Mouse (Mus musculus) layer of hippocampus, adult 8-10 months (tissue): ENCODE results near the gene 1700093K21Rik. TPM values are rescaled to one million over a fixed set of nuclear protein-coding genes. Genes with fewer than 3 reads are reported as not detected.
"Not testable (repeated sequence)": the region's sequence is repeated elsewhere in the genome, so short reads cannot be mapped to it uniquely, and the experiment has no call there.

Source experiments
- DNase-seq, 2 experiments: peaks; one replicate each; pipeline ENCODE4 v3.0.0; 2022; ENCODE audit warnings: low spot score in 2 of 2
- microRNA-seq, 2 experiments: library from miRNA; unstranded; fragments of <30 nt; microRNA quantifications; one replicate each; pipeline ENCODE4 v1.2.0; 2022
- total RNA-seq, 4 experiments: library from RNA; stranded (reverse); gene quantifications; 2 replicates each; pipeline ENCODE4 v1.2.4; 2022

Gene 1700093K21Rik
- under 1 TPM in 1 of 4 experiments, not detected in 3; 0.77 TPM for total RNA-seq

GRCm38 (mm10) chr11:23520473-23521205, at the start of gene 1700093K21Rik:
Gene 1700093K21Rik (minus strand): TSS chr11:23521155.
- peak; percentile 27 to 34 for DNase-seq

GRCm38 (mm10) chr11:23570130-23570529, 49.2 kb upstream of the 1700093K21Rik start:
- no peak for DNase-seq

GRCm38 (mm10) chr11:23565761-23566160, 44.8 kb upstream of the 1700093K21Rik start:
- peak; percentile 70 to 89 for DNase-seq

GRCm38 (mm10) chr11:23557039-23557630, 36.2 kb upstream of the 1700093K21Rik start:
- DNase-seq = no peak

GRCm38 (mm10) chr11:23537446-23537845, 16.5 kb upstream of the 1700093K21Rik start:
- DNase-seq = no peak

GRCm38 (mm10) chr11:23518981-23519380, 2.0 kb downstream of the 1700093K21Rik start:
- no peak for DNase-seq

GRCm38 (mm10) chr11:23515315-23515714, 5.6 kb downstream of the 1700093K21Rik start:
- no peak for DNase-seq

GRCm38 (mm10) chr11:23514785-23515184, 6.2 kb downstream of the 1700093K21Rik start:
- not testable (repeated sequence) for DNase-seq

- not testable (repeated sequence) for DNase-seq
These were observed 16.2 kb downstream of the 1700093K21Rik start for GRCm38 (mm10) chr11:23504801-23505200.

GRCm38 (mm10) chr11:23498609-23499008, 22.3 kb downstream of the 1700093K21Rik start:
- DNase-seq = no peak

- peak; percentile 92 to 93 for DNase-seq
These were observed 23.0 kb downstream of the 1700093K21Rik start, which contains the start of gene Ahsa2 for GRCm38 (mm10) chr11:23497718-23498509. Gene Ahsa2 (minus strand): TSS chr11:23498030.

- peak; percentile 47 to 64 for DNase-seq
These were observed 23.6 kb downstream of the 1700093K21Rik start for GRCm38 (mm10) chr11:23497335-23497717.

GRCm38 (mm10) chr11:23496661-23497060, 24.3 kb downstream of the 1700093K21Rik start:
- peak in 1 of 2 experiments; percentile 13 for DNase-seq

- no peak for DNase-seq
These were observed 25.7 kb downstream of the 1700093K21Rik start for GRCm38 (mm10) chr11:23495231-23495630.

- no peak for DNase-seq
These were observed 28.7 kb downstream of the 1700093K21Rik start for GRCm38 (mm10) chr11:23492048-23492790.

- no peak for DNase-seq
These were observed 31.0 kb downstream of the 1700093K21Rik start for GRCm38 (mm10) chr11:23489955-23490354.

Small RNA genes within 50 kb of the gene (microRNA-seq; reads per million reads assigned to microRNA genes)
- gene Gm47279 = 0 reads per million in 2 experiments

Other genes with a start within 250 kb of the 1700093K21Rik start
- 10 to 100 TPM; 79.2 to 95.1 (median 91.7) TPM for gene Usp34, start 214.3 kb downstream of the 1700093K21Rik start, total RNA-seq
- gene Ahsa2, start 23.1 kb downstream of the 1700093K21Rik start, total RNA-seq = 10 to 100 TPM; 40.8 to 55.9 (median 48.0) TPM
- gene 0610010F05Rik, start 112.5 kb upstream of the 1700093K21Rik start, total RNA-seq = 10 to 100 TPM; 28.6 to 31.1 (median 30.5) TPM
- gene Pus10, start 144.5 kb upstream of the 1700093K21Rik start, total RNA-seq = 10 to 100 TPM; 18.1 to 22.4 (median 20.3) TPM
- gene Pex13, start 144.8 kb upstream of the 1700093K21Rik start, total RNA-seq = 10 to 100 TPM; 21.4 to 30.5 (median 26.0) TPM
- 1 to 10 TPM; 3.0 to 3.8 (median 3.5) TPM for gene Rel, start 249.8 kb upstream of the 1700093K21Rik start, total RNA-seq